ENCODE assay signal across 20 mouse cellular contexts in genomic region chr6:83414601-83415355, GRCm38 (mm10). TPM values are rescaled to one million over a fixed set of nuclear protein-coding genes. Genes with fewer than 3 reads are reported as not detected.
DNase-seq lines count a peak whose midpoint lies in the region; ATAC-seq lines count a peak whose summit lies in the region.
"Had no signal": no experiment of that assay in that cellular context is flagged by ENCODE, and none has a peak within 500 bp of the region (broad histone marks: within the 10 kb centered on the region; RNA-seq: fewer than 3 reads in every experiment).

No protein-coding gene starts in this region.

- no peak for DNase-seq in limb, embryonic 10.5 days (ENCODE audit: low spot score)
- DNase-seq in CD4-positive, CD25-positive, alpha-beta regulatory T cell, adult 2 months (ENCODE audit: low read depth, low spot score), result peak; percentile 71
- DNase-seq in brain, adult 2 months (ENCODE audit: low read depth, low spot score), result peak; percentile 76
- no peak for DNase-seq in left cerebral cortex, postnatal 14 days (ENCODE audit: low spot score in 2 of 2)
- DNase-seq in embryonic facial prominence, embryonic 10.5 days (ENCODE audit: low spot score), result no peak
- DNase-seq: cerebellum, adult 11-12 months; forebrain, postnatal 0 days; gastrocnemius, postnatal 10 days; kidney, adult 9 months; kidney, postnatal 4 days; lung, adult 2 months; right cerebral cortex, adult 18-20 months; spleen, adult 18-20 months had no signal

- H3K27me3 ChIP-seq in limb, embryonic 15.5 days, result no peaks in the 10 kb centered on the region
- H3K27me3 ChIP-seq in limb, embryonic 10.5 days (ENCODE audit: low read depth, poor library complexity, severe bottlenecking), result no peaks in the 10 kb centered on the region
- no peaks in the 10 kb centered on the region for H3K27me3 ChIP-seq in neural tube, embryonic 14.5 days (ENCODE audit: control insufficient read depth, insufficient read depth, low read length)
- no peaks in the 10 kb centered on the region for H3K27me3 ChIP-seq in embryonic facial prominence, embryonic 10.5 days (replicated peaks; ENCODE audit: low read depth, poor library complexity, severe bottlenecking)
- H3K27me3 ChIP-seq: embryonic facial prominence, embryonic 13.5 days; hindbrain, embryonic 15.5 days; stomach, embryonic 15.5 days had no signal

- no peak overlapping the region for H3K9ac ChIP-seq in limb, embryonic 15.5 days
- H3K9ac ChIP-seq in neural tube, embryonic 14.5 days (replicated peaks; ENCODE audit: low read depth, low read length), result no peak overlapping the region
- H3K9ac ChIP-seq: embryonic facial prominence, embryonic 13.5 days; forebrain, postnatal 0 days; hindbrain, embryonic 15.5 days; stomach, embryonic 15.5 days had no signal

- no peak for ATAC-seq in limb, embryonic 15.5 days (ENCODE audit: insufficient number of reproducible peaks, low FRiP score, low TSS enrichment, low read depth)
- no peak for ATAC-seq in neural tube, embryonic 14.5 days (ENCODE audit: low read depth)
- ATAC-seq: forebrain, postnatal 0 days had no signal

- 80% methylated on average over 9 of the region's 9 CpGs for WGBS in limb, embryonic 15.5 days
- 92% methylated on average over 9 of the region's 9 CpGs for WGBS in limb, embryonic 10.5 days
- 70% methylated on average over 9 of the region's 9 CpGs for WGBS in neural tube, embryonic 14.5 days
- 92% methylated on average over 9 of the region's 9 CpGs for WGBS in embryonic facial prominence, embryonic 10.5 days

- no peaks in the 10 kb centered on the region for H3K9me3 ChIP-seq in limb, embryonic 15.5 days
- no peaks in the 10 kb centered on the region for H3K9me3 ChIP-seq in limb, embryonic 10.5 days (replicated peaks)
- no peaks in the 10 kb centered on the region for H3K9me3 ChIP-seq in neural tube, embryonic 14.5 days (ENCODE audit: control insufficient read depth, low read length)
- H3K9me3 ChIP-seq in embryonic facial prominence, embryonic 10.5 days, result no peaks in the 10 kb centered on the region
- H3K9me3 ChIP-seq: embryonic facial prominence, embryonic 13.5 days; hindbrain, embryonic 15.5 days; midbrain, embryonic 10.5 days; stomach, embryonic 15.5 days had no signal

- peak overlapping the region; percentile 47; the same call in 1 of the 2 replicates for H3K27ac ChIP-seq in limb, embryonic 15.5 days
- H3K27ac ChIP-seq in limb, embryonic 10.5 days, result no peak overlapping the region
- H3K27ac ChIP-seq in neural tube, embryonic 14.5 days (ENCODE audit: low read depth, low read length), result 0 out of 2 replicates have a peak overlapping the region, but pooled peaks have one; percentile 25
- no peak overlapping the region for H3K27ac ChIP-seq in embryonic facial prominence, embryonic 10.5 days (replicated peaks)
- H3K27ac ChIP-seq: embryonic facial prominence, embryonic 13.5 days; hindbrain, embryonic 15.5 days; midbrain, embryonic 10.5 days had no signal

- H3K36me3 ChIP-seq in limb, embryonic 15.5 days, result 0 out of 2 replicates have a peak, but pooled peaks cover 2% of the 10 kb centered on the region
- H3K36me3 ChIP-seq in limb, embryonic 10.5 days, result peaks cover 59% of the 10 kb centered on the region
- no peaks in the 10 kb centered on the region for H3K36me3 ChIP-seq in neural tube, embryonic 14.5 days (ENCODE audit: control insufficient read depth, insufficient read depth, low read length)
- H3K36me3 ChIP-seq in embryonic facial prominence, embryonic 10.5 days (replicated peaks), result peaks cover 60% of the 10 kb centered on the region
- H3K36me3 ChIP-seq: hindbrain, embryonic 15.5 days; stomach, embryonic 15.5 days had no signal

- intact Hi-C loops in left cerebral cortex, postnatal 14 days (cut with DNase I), result no loop called here

- H3K4me2 ChIP-seq in limb, embryonic 15.5 days, result no peak overlapping the region
- no peak overlapping the region for H3K4me2 ChIP-seq in neural tube, embryonic 14.5 days (ENCODE audit: low read depth, low read length)
- H3K4me2 ChIP-seq: embryonic facial prominence, embryonic 13.5 days; hindbrain, embryonic 15.5 days; liver, embryonic 11.5 days; stomach, embryonic 15.5 days had no signal

- H3K4me3 ChIP-seq in limb, embryonic 15.5 days, result no peak overlapping the region
- H3K4me3 ChIP-seq in limb, embryonic 10.5 days, result no peak overlapping the region
- no peak overlapping the region for H3K4me3 ChIP-seq in neural tube, embryonic 14.5 days (ENCODE audit: low read depth, low read length)
- H3K4me3 ChIP-seq in embryonic facial prominence, embryonic 10.5 days, result no peak overlapping the region
- H3K4me3 ChIP-seq: embryonic facial prominence, embryonic 13.5 days; hindbrain, embryonic 15.5 days; midbrain, embryonic 10.5 days; stomach, embryonic 15.5 days had no signal

- H3K4me1 ChIP-seq in limb, embryonic 15.5 days, result peaks cover 84% of the 10 kb centered on the region
- peaks cover 61% of the 10 kb centered on the region for H3K4me1 ChIP-seq in limb, embryonic 10.5 days
- peaks cover 60% of the 10 kb centered on the region for H3K4me1 ChIP-seq in neural tube, embryonic 14.5 days (ENCODE audit: control insufficient read depth, insufficient read depth, low read length)
- peaks cover 71% of the 10 kb centered on the region for H3K4me1 ChIP-seq in embryonic facial prominence, embryonic 10.5 days

RNA-seq across cellular contexts. Expression of gene Tet3, which starts 44.1 kb away (rescaled TPM):
- 57.1 and 59.5 TPM in 2 replicates for polyA plus RNA-seq in limb, embryonic 15.5 days (2015; fragmentation: Nextera tagmentation; extraction: Ambion mirVana)
- 40.1 and 42.7 TPM in 2 replicates for polyA plus RNA-seq in limb, embryonic 10.5 days (2016; fragmentation: Nextera tagmentation; extraction: Ambion mirVana)
- 47.7 and 67.0 TPM in 2 replicates for polyA plus RNA-seq in neural tube, embryonic 14.5 days (2014; fragmentation: Nextera tagmentation; extraction: Ambion mirVana)
- 100 to 1,000 TPM; 106 to 114 TPM for total RNA-seq in left cerebral cortex, postnatal 14 days (2021)
- 45.1 and 50.0 TPM in 2 replicates for polyA plus RNA-seq in embryonic facial prominence, embryonic 10.5 days (2016; fragmentation: Nextera tagmentation; extraction: Ambion mirVana)

Comparison
In these comparisons a context has a peak if more than half of its experiments do, and no peak if none do; other contexts are left out.
1. H3K27ac ChIP-seq: peak in limb, embryonic 15.5 days (single experiment) and neural tube, embryonic 14.5 days (single experiment); none in limb, embryonic 10.5 days (single experiment) and embryonic facial prominence, embryonic 10.5 days (single experiment).
2. DNase-seq: peak in CD4-positive, CD25-positive, alpha-beta regulatory T cell, adult 2 months (single experiment) and brain, adult 2 months (single experiment); none in limb, embryonic 10.5 days (single experiment), left cerebral cortex, postnatal 14 days (0 of 2) and embryonic facial prominence, embryonic 10.5 days (single experiment).